Mouse (Mus musculus) gastrocnemius, postnatal 36 days (tissue): ENCODE data around the gene Ascl1. TPM values are rescaled to one million over a fixed set of nuclear protein-coding genes. Genes with fewer than 3 reads are reported as not detected.

Source experiments
- DNase-seq, 2 experiments: peaks; one replicate each; pipeline ENCODE4 v3.0.0; 2022
- intact Hi-C: fragments of 180-260 bp; cut with DNase I; formaldehyde crosslinking; loops from one replicate; pipeline ENCODE4 v1.15.1; 2025
- long read RNA-seq, 2 experiments: library from polyadenylated mRNA; stranded (forward); transcript quantifications; one replicate each; pipeline ENCODE4 v2.0.0; 2021
- total RNA-seq, 2 experiments: library from RNA; stranded (reverse); gene quantifications; 2 replicates each; pipeline ENCODE4 v1.2.3; 2021

The Ascl1 gene
- total RNA-seq: not detected
- long read RNA-seq, experiment 1: 0 reads
- long read RNA-seq, experiment 2: 0 reads

GRCm38 (mm10) chr10:87493576-87493975, at the start of gene Ascl1:
TSS of gene Ascl1 (minus strand) at chr10:87493660.
- intact Hi-C loops: no loop called here
- DNase-seq: no peak

DNA sequence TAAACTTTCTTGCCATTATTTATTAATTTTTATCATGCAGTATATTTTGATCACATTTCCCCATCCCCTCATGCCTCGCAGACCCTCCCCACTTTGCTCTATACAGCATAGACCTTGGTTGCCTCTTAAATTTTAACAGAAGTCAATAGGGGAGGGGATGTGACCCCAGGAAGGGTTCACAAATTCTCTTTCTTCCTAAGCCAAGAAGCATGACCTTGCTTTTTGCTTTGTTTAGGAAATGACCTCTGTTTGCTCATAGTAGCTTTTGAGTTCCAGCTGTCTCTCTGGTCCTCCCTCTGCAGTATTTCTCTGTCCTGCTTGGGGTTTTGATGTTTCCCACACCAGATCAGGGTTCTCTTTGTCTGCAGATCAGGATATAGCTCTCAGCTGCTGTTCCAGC, 40.7 kb upstream of the Ascl1 start:
- intact Hi-C loops: no loop called here
- no peak for DNase-seq

GRCm38 (mm10) chr10:87521646-87522045, 28.2 kb upstream of the Ascl1 start, which contains the start of gene Pah:
TSS of gene Pah (plus strand) at chr10:87521795.
- DNase-seq: no peak
- intact Hi-C loops: no loop called here

GRCm38 (mm10) chr10:87520401-87521116, 27.1 kb upstream of the Ascl1 start:
- intact Hi-C loops: no loop called here
- no peak for DNase-seq

DNA sequence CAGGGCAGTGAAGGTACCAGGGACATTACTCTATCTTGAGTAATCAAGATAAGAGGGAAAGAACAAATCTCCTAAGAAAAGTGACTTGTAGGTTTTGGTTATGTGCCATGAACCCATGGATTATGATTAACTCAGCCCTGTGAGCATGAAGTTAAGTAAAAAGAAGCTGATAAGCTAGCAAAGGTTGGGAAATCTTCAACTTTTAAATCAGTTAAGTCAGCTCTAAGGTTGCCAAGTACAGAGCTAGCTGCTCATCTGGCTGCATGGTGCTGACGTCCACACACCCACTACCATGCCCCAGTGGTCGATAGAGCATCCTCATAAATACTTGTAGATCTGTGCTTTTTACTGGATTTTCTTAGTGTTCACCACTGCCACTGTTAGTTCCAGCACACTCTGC, 25.1 kb upstream of the Ascl1 start:
- no peak for DNase-seq
- intact Hi-C loops: no loop called here

- intact Hi-C loops: no loop called here
Measured at GRCm38 (mm10) chr10:87513052-87513451, 19.6 kb upstream of the Ascl1 start.

GRCm38 (mm10) chr10:87508581-87508980, 15.1 kb upstream of the Ascl1 start:
- intact Hi-C loops: no loop called here
- no peak for DNase-seq

More at GRCm38 (mm10) chr10:87513052-87513451, 19.6 kb upstream of the Ascl1 start:
- DNase-seq: no peak

GRCm38 (mm10) chr10:87503946-87504345, 10.5 kb upstream of the Ascl1 start:
- intact Hi-C loops: loop anchor here (2.0 kb wide), 1 partner anchor 479 kb away; no protein-coding TSS in a partner anchor
- no peak for DNase-seq

DNA sequence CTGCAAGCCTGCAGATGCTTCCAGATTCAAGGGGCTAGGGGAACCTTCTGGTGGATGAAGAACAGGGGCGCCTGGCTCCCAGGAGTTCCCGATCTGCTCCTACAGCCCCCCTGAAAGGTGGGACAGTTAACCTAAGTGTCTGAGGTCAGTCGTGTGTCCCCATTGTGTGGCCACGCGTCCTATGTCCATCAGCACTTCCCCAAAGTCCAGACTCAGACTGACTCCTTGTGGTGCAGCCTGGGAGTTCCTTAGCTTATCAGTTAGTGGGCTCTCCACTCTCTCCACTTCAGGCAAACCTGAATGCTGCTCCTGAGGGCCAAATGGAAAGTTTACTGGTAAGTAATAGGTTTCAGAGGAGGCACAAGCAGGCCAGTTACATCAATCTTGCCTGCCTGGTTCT, 8.8 kb upstream of the Ascl1 start:
- no peak for DNase-seq
- intact Hi-C loops: no loop called here

GRCm38 (mm10) chr10:87501659-87502042, 8.2 kb upstream of the Ascl1 start:
- intact Hi-C loops: no loop called here
- no peak for DNase-seq

GRCm38 (mm10) chr10:87500926-87501658, 7.6 kb upstream of the Ascl1 start:
- intact Hi-C loops: no loop called here
- DNase-seq: no peak

DNA sequence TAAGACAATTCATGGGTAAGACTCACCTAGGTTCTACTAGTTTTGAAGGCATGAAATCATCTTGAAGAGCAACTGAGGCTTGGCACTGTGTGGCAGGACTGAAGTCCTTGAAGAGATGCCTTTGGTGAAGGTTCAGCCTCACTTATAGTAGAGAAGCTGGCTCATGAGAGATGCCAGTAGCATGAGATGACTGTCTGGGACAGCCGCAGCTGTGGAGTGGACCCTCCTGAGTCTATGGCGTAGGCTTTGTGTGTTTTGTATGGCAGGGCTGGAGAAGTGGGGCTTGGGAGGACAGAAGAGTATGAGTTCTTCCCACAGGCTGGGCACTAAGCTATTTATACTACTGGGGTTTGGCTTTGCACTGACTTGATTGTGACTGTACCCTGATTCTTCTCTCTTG, 3.6 kb upstream of the Ascl1 start:
- intact Hi-C loops: no loop called here
- no peak for DNase-seq

DNA sequence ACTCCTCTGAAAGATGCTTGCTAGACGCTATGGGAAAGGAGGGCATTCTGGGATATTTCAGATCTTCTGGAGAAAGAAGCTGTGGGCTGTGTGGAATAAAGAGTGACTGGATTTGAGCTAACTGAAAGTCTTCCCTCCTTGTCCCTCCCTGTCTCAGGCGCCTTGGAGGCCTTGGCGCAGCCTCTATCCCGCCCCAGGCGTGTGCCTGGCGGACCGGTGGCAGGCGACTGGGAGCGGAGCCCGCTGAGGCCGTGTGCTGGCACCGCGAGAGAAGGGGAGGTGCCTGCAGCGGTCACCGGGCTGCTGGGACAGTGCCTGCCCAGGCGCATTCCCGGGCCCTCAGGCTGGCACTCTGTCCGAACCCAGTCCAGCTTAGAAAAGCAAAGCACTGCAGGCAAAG, 1.1 kb upstream of the Ascl1 start:
- DNase-seq: no peak
- intact Hi-C loops: no loop called here

DNA sequence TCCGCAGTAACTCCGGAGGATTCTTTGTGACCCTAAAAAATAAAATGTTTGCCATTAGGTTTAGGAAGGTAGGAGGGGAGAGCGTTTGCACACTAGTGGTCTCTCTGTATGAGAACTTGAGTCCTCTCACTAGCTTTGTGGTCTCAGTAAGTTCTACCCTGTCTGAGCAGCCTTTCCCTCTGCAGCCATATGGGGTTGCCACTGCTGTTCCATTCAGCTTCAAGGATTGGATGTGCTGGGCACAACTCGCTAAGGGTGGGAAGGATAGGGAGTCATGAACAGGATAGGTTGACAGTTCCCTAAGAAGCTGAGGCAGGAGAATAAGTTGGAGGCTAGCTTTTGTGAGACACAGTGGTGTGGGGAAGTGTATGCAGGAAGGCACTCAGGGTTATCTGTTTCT, 716 bp upstream of the Ascl1 start:
- intact Hi-C loops: no loop called here
- no peak for DNase-seq

- DNase-seq: peak; percentile 14 to 19
- intact Hi-C loops: no loop called here
Measured at GRCm38 (mm10) chr10:87492661-87493551, 554 bp downstream of the Ascl1 start.

DNA sequence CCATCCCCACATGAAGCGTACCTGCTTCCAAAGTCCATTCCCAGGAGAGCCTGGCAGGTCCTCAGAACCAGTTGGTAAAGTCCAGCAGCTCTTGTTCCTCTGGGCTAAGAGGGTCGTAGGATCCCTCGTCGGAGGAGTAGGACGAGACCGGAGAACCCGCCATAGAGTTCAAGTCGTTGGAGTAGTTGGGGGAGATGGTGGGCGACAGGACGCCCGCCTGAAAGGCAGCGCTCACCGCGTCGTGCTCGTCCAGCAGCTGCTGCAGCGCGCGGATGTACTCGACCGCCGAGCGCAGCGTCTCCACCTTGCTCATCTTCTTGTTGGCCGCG, 1.2 kb downstream of the Ascl1 start:
- intact Hi-C loops: no loop called here
- DNase-seq: no peak

DNA sequence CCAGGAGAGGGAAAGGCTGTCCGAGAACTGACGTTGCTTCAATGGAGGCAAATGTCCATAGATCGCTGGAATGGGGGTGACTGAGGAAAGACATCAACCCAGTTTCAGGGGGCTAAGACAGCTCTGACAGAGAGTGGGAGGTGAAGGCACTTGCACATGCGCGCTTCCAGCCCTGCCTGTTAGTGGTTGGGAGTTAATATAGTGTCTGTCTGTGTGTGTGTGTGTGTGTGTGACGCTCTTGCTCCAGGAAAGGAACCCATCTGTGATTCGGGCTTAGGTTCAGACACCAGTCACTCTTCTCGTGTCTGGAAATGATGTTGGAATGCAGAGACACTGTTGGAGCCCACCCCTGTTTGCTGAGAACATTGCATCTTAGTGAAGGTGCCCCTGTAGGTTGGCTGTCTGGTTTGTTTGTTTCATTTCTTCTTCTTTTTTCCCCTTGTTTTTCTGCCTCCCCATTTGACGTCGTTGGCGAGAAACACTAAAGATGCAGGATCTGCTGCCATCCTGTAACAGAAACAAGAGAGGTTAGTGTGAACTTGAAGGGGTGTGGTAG, 1.9 kb downstream of the Ascl1 start:
- intact Hi-C loops: no loop called here
- DNase-seq: no peak

DNA sequence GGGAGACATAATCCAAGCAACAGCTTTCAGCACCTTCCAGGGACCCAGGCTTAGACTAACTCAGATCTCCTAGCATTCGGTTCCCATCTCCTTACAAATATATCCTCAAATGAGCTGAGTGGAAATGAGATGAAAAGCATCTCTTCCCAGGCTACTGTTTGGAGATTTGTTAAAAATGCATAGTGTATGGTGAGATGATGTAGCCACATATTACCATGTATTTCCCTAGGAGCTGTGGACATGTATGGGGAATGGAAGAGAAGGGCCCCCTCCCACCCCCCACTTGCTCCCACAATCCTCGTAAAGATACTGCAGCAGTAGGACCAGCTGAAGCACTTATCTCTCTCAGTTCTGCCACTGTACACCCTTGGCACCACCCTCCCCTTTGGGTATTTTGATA, 3.1 kb downstream of the Ascl1 start:
- DNase-seq: no peak
- intact Hi-C loops: no loop called here

DNA sequence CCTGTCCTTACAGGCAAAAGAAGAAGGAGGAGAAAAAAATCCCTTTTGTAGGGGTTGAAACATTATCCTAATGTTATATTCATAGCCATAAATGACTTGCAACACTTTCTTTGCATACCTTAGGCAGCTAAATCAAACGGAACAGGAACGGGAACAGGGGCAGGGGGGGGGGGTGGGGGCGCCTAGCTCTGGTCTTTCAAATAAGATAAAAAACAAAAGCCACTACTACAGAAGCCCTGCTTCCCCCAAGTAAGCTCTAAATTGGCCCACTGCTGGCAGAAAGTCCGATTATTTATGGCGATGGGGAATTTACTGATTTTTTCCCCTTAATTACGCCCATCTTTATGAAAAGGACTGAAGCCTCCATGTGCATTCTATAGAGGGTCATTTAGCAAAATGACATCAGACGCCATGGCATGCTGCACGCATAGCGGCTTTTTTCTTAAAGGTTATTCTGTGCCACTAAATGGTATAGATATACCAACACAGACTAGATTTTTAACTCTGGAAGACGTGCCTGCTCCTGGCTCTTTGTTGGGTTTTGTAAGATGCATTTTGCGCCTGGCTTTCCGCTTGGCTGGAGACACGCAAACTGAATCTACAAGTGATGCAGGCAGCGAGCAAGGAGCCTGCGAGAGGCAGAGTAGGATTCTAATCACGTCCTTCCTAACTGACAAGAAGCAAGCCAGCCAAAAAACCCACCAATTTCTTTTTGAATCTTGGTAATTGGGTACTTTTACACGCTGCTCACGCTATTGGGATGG, 4.0 kb downstream of the Ascl1 start:
- no peak for DNase-seq
- intact Hi-C loops: no loop called here
